Comparison of ENCODE assay signal across 28 mouse cellular contexts in genomic region chr17:87787711-87788110, GRCm38 (mm10). TPM values are rescaled to one million over a fixed set of nuclear protein-coding genes. Genes with fewer than 3 reads are reported as not detected.
DNase-seq lines count a peak whose midpoint lies in the region; ATAC-seq lines count a peak whose summit lies in the region.
"Had no signal": no experiment of that assay in that cellular context is flagged by ENCODE, and none has a peak within 500 bp of the region (broad histone marks: within the 10 kb centered on the region; RNA-seq: fewer than 3 reads in every experiment).

No protein-coding gene starts in this region.

- ATAC-seq in cerebellum, adult (ENCODE audit: insufficient number of reproducible peaks, low FRiP score, low TSS enrichment) = no peak
- ATAC-seq: hindbrain, embryonic 16.5 days; intestine, postnatal 0 days had no signal

- DNase-seq in cerebellum, adult 11 months = peak; percentile 12
- DNase-seq in heart, embryonic 10.5 days (ENCODE audit: low spot score) = peak; percentile 64
- DNase-seq in heart, adult 8-10 months (ENCODE audit: low spot score) = no peak
- DNase-seq in right cerebral cortex, postnatal 10 days (ENCODE audit: low spot score in 2 of 2) = peak; percentile 15
- DNase-seq in right cerebral cortex, postnatal 36 days (ENCODE audit: low spot score in 2 of 2) = no peak
- peak; percentile 32 for DNase-seq in cerebellum, adult 9-11 months
- no peak for DNase-seq in gastrocnemius, postnatal 25 days
- DNase-seq: adrenal gland, postnatal 25 days; kidney, postnatal 25 days; layer of hippocampus, adult 9-11 months; lung, adult 18-20 months; lung, postnatal 10 days; right cerebral cortex, adult 18-20 months; spleen, adult 18-20 months; thymus, postnatal 25 days had no signal

- WGBS in heart, embryonic 10.5 days = 83% methylated on average over 4 of the region's 4 CpGs

- H3K36me3 ChIP-seq in heart, embryonic 10.5 days = no peaks in the 10 kb centered on the region
- H3K36me3 ChIP-seq: forebrain, embryonic 10.5 days; hindbrain, embryonic 10.5 days; limb, embryonic 15.5 days; midbrain, embryonic 12.5 days; neural tube, embryonic 15.5 days had no signal

- no peak overlapping the region for H3K4me3 ChIP-seq in heart, embryonic 10.5 days
- H3K4me3 ChIP-seq: forebrain, embryonic 10.5 days; hindbrain, embryonic 10.5 days; left cerebral cortex, adult 2 months; limb, embryonic 15.5 days; midbrain, embryonic 12.5 days; neural tube, embryonic 15.5 days had no signal

- no peaks in the 10 kb centered on the region for H3K9me3 ChIP-seq in heart, embryonic 10.5 days
- H3K9me3 ChIP-seq: forebrain, embryonic 10.5 days; hindbrain, embryonic 10.5 days; limb, embryonic 15.5 days; midbrain, embryonic 12.5 days; neural tube, embryonic 15.5 days had no signal

- H3K27ac ChIP-seq in heart, embryonic 10.5 days = no peak overlapping the region
- H3K27ac ChIP-seq: forebrain, embryonic 10.5 days; hindbrain, embryonic 10.5 days; left cerebral cortex, adult 2 months; limb, embryonic 15.5 days; midbrain, embryonic 12.5 days; neural tube, embryonic 15.5 days had no signal

- peaks cover 14% of the 10 kb centered on the region; the same call in 1 of the 2 replicates for H3K27me3 ChIP-seq in heart, embryonic 10.5 days (ENCODE audit: insufficient read depth, poor library complexity, severe bottlenecking)
- H3K27me3 ChIP-seq: midbrain, embryonic 12.5 days; neural tube, embryonic 15.5 days had no signal

- no peaks in the 10 kb centered on the region for H3K4me1 ChIP-seq in heart, embryonic 10.5 days
- H3K4me1 ChIP-seq: forebrain, embryonic 10.5 days; hindbrain, embryonic 10.5 days; limb, embryonic 15.5 days; midbrain, embryonic 12.5 days had no signal

RNA-seq across cellular contexts. Expression of gene Kcnk12, which starts 10.1 kb away (rescaled TPM):
- polyA plus RNA-seq in heart, embryonic 10.5 days (2016; fragmentation: Nextera tagmentation; extraction: Ambion mirVana) = 0.06 TPM in 1 of 2 replicates, not detected in the other
- total RNA-seq in heart, adult 8-10 months (2022) = not detected
- not detected for total RNA-seq in gastrocnemius, postnatal 25 days (2021)
- total RNA-seq: gastrocnemius, adult 18-20 months; gastrocnemius, postnatal 4 days had no signal
- polyA plus RNA-seq: heart, postnatal 0 days; intestine, postnatal 0 days; kidney, embryonic 14.5 days; limb, embryonic 15.5 days had no signal

Comparison
In these comparisons a context has a peak if more than half of its experiments do, and no peak if none do; other contexts are left out.
1. DNase-seq: peak in cerebellum, adult 11 months (single experiment), heart, embryonic 10.5 days (single experiment), right cerebral cortex, postnatal 10 days (2 of 2) and cerebellum, adult 9-11 months (single experiment); none in heart, adult 8-10 months (single experiment), right cerebral cortex, postnatal 36 days (0 of 2) and gastrocnemius, postnatal 25 days (single experiment).